Mouse (Mus musculus) midbrain, embryonic 14.5 days (tissue): ENCODE data around the gene Selenoh. TPM values are rescaled to one million over a fixed set of nuclear protein-coding genes. Genes with fewer than 3 reads are reported as not detected.
A peak's percentile ranks its signal among the peaks of the same experiment; 100 is the strongest.

Experiments
- ATAC-seq: fragments of 200-750 bp; cut with Nextera tagmentation; 2 replicates; pipeline ENCODE4 v1.8.0; 2017; ENCODE audit warnings: moderate number of reproducible peaks, moderate library complexity; ENCODE audit not compliant: low FRiP score, low TSS enrichment
- DNase-seq: peaks from one replicate; pipeline ENCODE4 v3.0.0-alpha.2; 2015
- H3K27ac ChIP-seq: fragments of 300-500 bp; sonication (generic); replicated peaks from 2 replicates; pipeline ENCODE4 v1.5.1; 2014; ENCODE audit warnings: mild to moderate bottlenecking, low read depth, low read length, moderate library complexity
- H3K27me3 ChIP-seq: fragments of 300-500 bp; sonication (generic); 2 replicates; pipeline ENCODE4 v1.6.1; 2014; ENCODE audit warnings: low read length, control low read depth, mixed read lengths; ENCODE audit not compliant: control insufficient read depth, insufficient read depth
- H3K36me3 ChIP-seq: fragments of 300-500 bp; sonication (generic); 2 replicates; pipeline ENCODE4 v1.6.1; 2014; ENCODE audit warnings: low read length, control low read depth; ENCODE audit not compliant: control insufficient read depth, insufficient read depth
- H3K4me1 ChIP-seq: fragments of 300-500 bp; sonication (generic); 2 replicates; pipeline ENCODE4 v1.6.1; 2014; ENCODE audit warnings: mild to moderate bottlenecking, antibody characterized with exemption, low read length, control low read depth; ENCODE audit not compliant: control insufficient read depth, insufficient read depth
- H3K4me2 ChIP-seq: fragments of 300-500 bp; sonication (generic); 2 replicates; pipeline ENCODE4 v1.6.1; 2014; ENCODE audit warnings: mild to moderate bottlenecking, low read length, moderate library complexity
- H3K4me3 ChIP-seq: fragments of 300-500 bp; sonication (generic); replicated peaks from 2 replicates; pipeline ENCODE4 v1.5.1; 2014; ENCODE audit warnings: low read depth, low read length
- H3K9ac ChIP-seq: fragments of 300-500 bp; sonication (generic); replicated peaks from 2 replicates; pipeline ENCODE4 v1.6.1; 2014; ENCODE audit warnings: mild to moderate bottlenecking, low read length, moderate library complexity
- H3K9me3 ChIP-seq: fragments of 300-500 bp; sonication (generic); 2 replicates; pipeline ENCODE4 v1.6.1; 2016; ENCODE audit warnings: low read length, control low read depth, mixed read lengths; ENCODE audit not compliant: control insufficient read depth
- WGBS: fragments of 180-500 bp; shearing (Covaris S2); extraction: QIAGEN DNeasy Blood & Tissue Kit; methylation state at CpG from one replicate; pipeline ENCODE4 v1.1.7; 2014; 5-methylcytosine and 5-hydroxymethylcytosine counted together
- polyA plus RNA-seq: library from polyadenylated mRNA; unstranded; fragments of >200 nt; fragmentation: Nextera tagmentation; extraction: Ambion mirVana; gene quantifications from 2 replicates; pipeline ENCODE4 v1.2.1, GENCODE M21; 2014

The Selenoh gene
- polyA plus RNA-seq, 1 experiment from 2014 or later = 220 TPM

GRCm38 (mm10) chr2:84655864-84656263, 14.7 kb downstream of the Selenoh start:
- no peak for ATAC-seq
- no peak overlapping the region for H3K27ac ChIP-seq
- no peaks in the 10 kb centered on the region for H3K36me3 ChIP-seq
- WGBS = 74% methylated on average over 1 of the region's 1 CpGs
- no peaks in the 10 kb centered on the region for H3K4me1 ChIP-seq
- H3K4me2 ChIP-seq = no peak overlapping the region
- H3K27me3 ChIP-seq = no peaks in the 10 kb centered on the region
- no peak for DNase-seq
- no peak overlapping the region for H3K4me3 ChIP-seq
- no peaks in the 10 kb centered on the region for H3K9me3 ChIP-seq
- no peak overlapping the region for H3K9ac ChIP-seq

- no peak overlapping the region for H3K9ac ChIP-seq
- no peaks in the 10 kb centered on the region for H3K4me1 ChIP-seq
- no peak overlapping the region for H3K4me2 ChIP-seq
- no peaks in the 10 kb centered on the region for H3K9me3 ChIP-seq
- no peaks in the 10 kb centered on the region for H3K36me3 ChIP-seq
- H3K27me3 ChIP-seq = no peaks in the 10 kb centered on the region
- H3K4me3 ChIP-seq = no peak overlapping the region
- ATAC-seq = no peak
- no peak overlapping the region for H3K27ac ChIP-seq
- no peak for DNase-seq
Observed at GRCm38 (mm10) chr2:84653354-84653753, 17.2 kb downstream of the Selenoh start.

GRCm38 (mm10) chr2:84650464-84651195, 19.9 kb downstream of the Selenoh start, which contains the start of gene Ctnnd1:
Ctnnd1 (minus strand) TSS chr2:84650765.
- Histone ChIP-seq H3K27ac (peak within 1 kb of the TSS; percentile 91), H3K4me2 (peak within 1 kb of the TSS; percentile 78), H3K9me3 (no peaks in the 10 kb centered on the region), H3K4me1 (peaks cover 14% of the 10 kb centered on the region), H3K9ac (peak within 1 kb of the TSS; percentile 78), H3K4me3 (peak within 1 kb of the TSS; percentile 68), H3K27me3 (no peaks in the 10 kb centered on the region), H3K36me3 (no peaks in the 10 kb centered on the region)
- DNase-seq (peak; percentile 93), ATAC-seq (peak; percentile 97)
- under 1% methylated on average over 15 of the region's 15 CpGs for WGBS

- Histone ChIP-seq H3K4me1 (peaks cover 14% of the 10 kb centered on the region), H3K27ac (peak overlapping the region; percentile 52; the same call in 1 of the 2 replicates), H3K4me2 (peak overlapping the region; percentile 78), H3K9me3 (no peaks in the 10 kb centered on the region), H3K36me3 (no peaks in the 10 kb centered on the region), H3K4me3 (peak overlapping the region; percentile 68), H3K27me3 (no peaks in the 10 kb centered on the region), H3K9ac (peak overlapping the region; percentile 78)
- under 1% methylated on average over 10 of the region's 10 CpGs for WGBS
- ATAC-seq (no peak), DNase-seq (peak; percentile 37)
Observed at GRCm38 (mm10) chr2:84649674-84650073, 20.9 kb downstream of the Selenoh start.

GRCm38 (mm10) chr2:84648369-84648768, 22.2 kb downstream of the Selenoh start:
- DNase-seq (peak; percentile 70), ATAC-seq (0 out of 2 replicates have a peak, but pooled peaks have one; percentile 28)
- Histone ChIP-seq H3K9me3 (no peaks in the 10 kb centered on the region), H3K4me1 (peaks cover 14% of the 10 kb centered on the region), H3K4me3 (peak overlapping the region; percentile 68), H3K27ac (peak overlapping the region; percentile 60; the same call in 1 of the 2 replicates), H3K4me2 (peak overlapping the region; percentile 78), H3K36me3 (no peaks in the 10 kb centered on the region), H3K9ac (peak overlapping the region; percentile 78), H3K27me3 (no peaks in the 10 kb centered on the region)
- WGBS = 13% methylated on average over 6 of the region's 6 CpGs

- H3K9me3 ChIP-seq = no peaks in the 10 kb centered on the region
- H3K9ac ChIP-seq = peak overlapping the region; percentile 78; the same call in 1 of the 2 replicates
- no peak overlapping the region for H3K27ac ChIP-seq
- no peaks in the 10 kb centered on the region for H3K36me3 ChIP-seq
- peak overlapping the region; percentile 78 for H3K4me2 ChIP-seq
- 96% methylated on average over 6 of the region's 6 CpGs for WGBS
- no peak for ATAC-seq
- peak overlapping the region; percentile 68 for H3K4me3 ChIP-seq
- H3K27me3 ChIP-seq = no peaks in the 10 kb centered on the region
- H3K4me1 ChIP-seq = peaks cover 14% of the 10 kb centered on the region
- DNase-seq = no peak
Observed at GRCm38 (mm10) chr2:84647051-84647568, 23.5 kb downstream of the Selenoh start.

- H3K9ac ChIP-seq = no peak overlapping the region
- no peaks in the 10 kb centered on the region for H3K9me3 ChIP-seq
- peaks cover 14% of the 10 kb centered on the region for H3K4me1 ChIP-seq
- peak overlapping the region; percentile 17; the same call in 1 of the 2 replicates for H3K4me2 ChIP-seq
- H3K27ac ChIP-seq = no peak overlapping the region
- no peaks in the 10 kb centered on the region for H3K36me3 ChIP-seq
- no peaks in the 10 kb centered on the region for H3K27me3 ChIP-seq
- DNase-seq = no peak
- no peak overlapping the region for H3K4me3 ChIP-seq
- ATAC-seq = no peak
- WGBS = 86% methylated on average over 1 of the region's 1 CpGs
Observed at GRCm38 (mm10) chr2:84646138-84646537, 24.4 kb downstream of the Selenoh start.

- Histone ChIP-seq H3K27ac (no peak overlapping the region), H3K36me3 (no peaks in the 10 kb centered on the region), H3K4me2 (no peak overlapping the region), H3K9ac (no peak overlapping the region), H3K27me3 (no peaks in the 10 kb centered on the region), H3K9me3 (no peaks in the 10 kb centered on the region), H3K4me3 (no peak overlapping the region), H3K4me1 (peaks cover 25% of the 10 kb centered on the region)
- DNase-seq (no peak), ATAC-seq (no peak)
Observed at GRCm38 (mm10) chr2:84640833-84641232, 29.7 kb downstream of the Selenoh start.
